Mouse (Mus musculus): ENCODE measurements around the gene Ano10. TPM values are rescaled to one million over a fixed set of nuclear protein-coding genes. Genes with fewer than 3 reads are reported as not detected.

Gene Ano10
- polyA plus RNA-seq, 1 experiment = 80.3 TPM

- Histone ChIP-seq H3K36me3 (ENCODE audit: control insufficient read depth, insufficient read depth, low read length) (no peaks in the 10 kb centered on the region), H3K4me1 (ENCODE audit: control insufficient read depth, insufficient read depth, insufficient read length, low read length) (no peaks in the 10 kb centered on the region; the same call in 1 of the 2 replicates), H3K27ac (ENCODE audit: insufficient read depth, low read depth, low read length) (no peak overlapping the region), H3K27me3 (ENCODE audit: control insufficient read depth, insufficient read depth, low read length) (no peaks in the 10 kb centered on the region), H3K4me3 (ENCODE audit: low read depth, low read length) (no peak overlapping the region)
- TF ChIP-seq POLR2A (IDR thresholded peaks at IDR 0.05; ENCODE audit: low read depth, low read length) = no peak
- TF ChIP-seq CTCF (IDR thresholded peaks at IDR 0.05; ENCODE audit: extremely low read depth, insufficient read length, insufficient replicate concordance, low read depth, low read length) = no peak
Measured at GRCm38 (mm10) chr9:122295396-122295795, 1.2 kb upstream of the Ano10 start.

DNA sequence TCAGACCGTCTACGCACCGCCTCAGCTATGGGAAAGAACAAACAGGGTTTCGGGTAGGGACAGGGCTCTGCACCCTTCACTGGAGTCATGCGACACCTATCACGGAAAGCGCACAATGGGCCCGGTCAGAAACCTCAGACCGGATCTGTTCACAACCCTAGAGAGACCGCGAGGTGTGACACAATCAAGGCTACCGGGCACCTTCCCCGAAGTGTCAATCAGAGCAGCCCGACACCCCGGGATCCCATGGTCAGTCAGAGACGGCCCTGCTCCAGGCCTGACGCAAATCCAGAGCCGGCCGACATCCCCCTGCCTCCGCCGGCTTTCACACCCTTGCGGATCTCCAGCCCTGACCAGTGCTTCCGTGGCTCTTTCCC is 370 bp downstream of the Ano10 start:
- WGBS = under 1% methylated on average over 23 of the region's 23 CpGs
- Histone ChIP-seq H3K4me1 (ENCODE audit: control insufficient read depth, insufficient read depth, insufficient read length, low read length) (no peaks in the 10 kb centered on the region; the same call in 1 of the 2 replicates), H3K27me3 (ENCODE audit: control insufficient read depth, insufficient read depth, low read length) (no peaks in the 10 kb centered on the region), H3K27ac (ENCODE audit: insufficient read depth, low read depth, low read length) (peak overlapping the region; percentile 44), H3K36me3 (ENCODE audit: control insufficient read depth, insufficient read depth, low read length) (no peaks in the 10 kb centered on the region), H3K4me3 (ENCODE audit: low read depth, low read length) (peak overlapping the region; percentile 90)
- TF ChIP-seq CTCF (IDR thresholded peaks at IDR 0.05; ENCODE audit: extremely low read depth, insufficient read length, insufficient replicate concordance, low read depth, low read length) (no peak), POLR2A (IDR thresholded peaks at IDR 0.05; ENCODE audit: low read depth, low read length) (no peak)

DNA sequence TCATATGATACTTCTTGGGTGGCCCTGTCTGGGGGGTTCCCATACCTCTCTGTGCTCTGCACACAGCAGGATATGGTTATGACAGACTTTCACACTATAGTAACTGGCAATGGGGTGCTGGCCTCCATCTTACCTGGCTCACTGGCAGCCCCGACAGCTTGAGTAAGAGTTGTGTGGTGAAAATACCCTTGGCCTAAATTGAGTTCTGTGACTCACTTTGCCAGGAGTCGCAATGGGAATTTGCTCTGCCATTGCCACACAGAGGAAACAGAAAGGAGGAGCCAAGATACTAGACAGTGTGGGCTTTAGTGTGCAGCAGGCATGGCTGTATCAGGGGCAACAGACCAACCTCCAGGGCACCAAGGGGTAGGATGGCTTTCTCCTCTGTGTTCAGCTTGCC is 4.0 kb downstream of the Ano10 start:
- TF ChIP-seq POLR2A (IDR thresholded peaks at IDR 0.05; ENCODE audit: low read depth, low read length) (no peak), CTCF (IDR thresholded peaks at IDR 0.05; ENCODE audit: extremely low read depth, insufficient read length, insufficient replicate concordance, low read depth, low read length) (no peak)
- Histone ChIP-seq H3K27ac (ENCODE audit: insufficient read depth, low read depth, low read length) (no peak overlapping the region), H3K27me3 (ENCODE audit: control insufficient read depth, insufficient read depth, low read length) (no peaks in the 10 kb centered on the region), H3K36me3 (ENCODE audit: control insufficient read depth, insufficient read depth, low read length) (no peaks in the 10 kb centered on the region), H3K4me3 (ENCODE audit: low read depth, low read length) (no peak overlapping the region), H3K4me1 (ENCODE audit: control insufficient read depth, insufficient read depth, insufficient read length, low read length) (peaks cover 15% of the 10 kb centered on the region)
- WGBS = 92% methylated on average over 2 of the region's 2 CpGs

- no peak for TF ChIP-seq POLR2A (IDR thresholded peaks at IDR 0.05; ENCODE audit: low read depth, low read length)
- no peak for TF ChIP-seq CTCF (IDR thresholded peaks at IDR 0.05; ENCODE audit: extremely low read depth, insufficient read length, insufficient replicate concordance, low read depth, low read length)
- H3K27me3 ChIP-seq (ENCODE audit: control insufficient read depth, insufficient read depth, low read length) = no peaks in the 10 kb centered on the region
- H3K27ac ChIP-seq (ENCODE audit: insufficient read depth, low read depth, low read length) = peak overlapping the region; percentile 90
- 22% methylated on average over 3 of the region's 3 CpGs for WGBS
- H3K4me1 ChIP-seq (ENCODE audit: control insufficient read depth, insufficient read depth, insufficient read length, low read length) = peaks cover 18% of the 10 kb centered on the region
- H3K4me3 ChIP-seq (ENCODE audit: low read depth, low read length) = no peak overlapping the region
- H3K36me3 ChIP-seq (ENCODE audit: control insufficient read depth, insufficient read depth, low read length) = no peaks in the 10 kb centered on the region
Measured at GRCm38 (mm10) chr9:122288416-122288815, 5.8 kb downstream of the Ano10 start.

- Histone ChIP-seq H3K27me3 (ENCODE audit: control insufficient read depth, insufficient read depth, low read length) (no peaks in the 10 kb centered on the region), H3K27ac (ENCODE audit: insufficient read depth, low read depth, low read length) (peak overlapping the region; percentile 90), H3K36me3 (ENCODE audit: control insufficient read depth, insufficient read depth, low read length) (no peaks in the 10 kb centered on the region), H3K4me3 (ENCODE audit: low read depth, low read length) (no peak overlapping the region), H3K4me1 (ENCODE audit: control insufficient read depth, insufficient read depth, insufficient read length, low read length) (peaks cover 18% of the 10 kb centered on the region)
- no peak for TF ChIP-seq POLR2A (IDR thresholded peaks at IDR 0.05; ENCODE audit: low read depth, low read length)
- TF ChIP-seq CTCF (IDR thresholded peaks at IDR 0.05; ENCODE audit: extremely low read depth, insufficient read length, insufficient replicate concordance, low read depth, low read length) = no peak
- 86% methylated on average over 3 of the region's 3 CpGs for WGBS
Measured at GRCm38 (mm10) chr9:122287526-122287925, 6.7 kb downstream of the Ano10 start.

GRCm38 (mm10) chr9:122285833-122286310 is 8.4 kb downstream of the Ano10 start:
- WGBS = 24% methylated on average over 4 of the region's 4 CpGs
- Histone ChIP-seq H3K27ac (ENCODE audit: insufficient read depth, low read depth, low read length) (peak overlapping the region; percentile 48), H3K27me3 (ENCODE audit: control insufficient read depth, insufficient read depth, low read length) (no peaks in the 10 kb centered on the region), H3K4me3 (ENCODE audit: low read depth, low read length) (no peak overlapping the region), H3K4me1 (ENCODE audit: control insufficient read depth, insufficient read depth, insufficient read length, low read length) (peaks cover 23% of the 10 kb centered on the region), H3K36me3 (ENCODE audit: control insufficient read depth, insufficient read depth, low read length) (no peaks in the 10 kb centered on the region)
- TF ChIP-seq POLR2A (IDR thresholded peaks at IDR 0.05; ENCODE audit: low read depth, low read length) (no peak), CTCF (IDR thresholded peaks at IDR 0.05; ENCODE audit: extremely low read depth, insufficient read length, insufficient replicate concordance, low read depth, low read length) (no peak)

DNA sequence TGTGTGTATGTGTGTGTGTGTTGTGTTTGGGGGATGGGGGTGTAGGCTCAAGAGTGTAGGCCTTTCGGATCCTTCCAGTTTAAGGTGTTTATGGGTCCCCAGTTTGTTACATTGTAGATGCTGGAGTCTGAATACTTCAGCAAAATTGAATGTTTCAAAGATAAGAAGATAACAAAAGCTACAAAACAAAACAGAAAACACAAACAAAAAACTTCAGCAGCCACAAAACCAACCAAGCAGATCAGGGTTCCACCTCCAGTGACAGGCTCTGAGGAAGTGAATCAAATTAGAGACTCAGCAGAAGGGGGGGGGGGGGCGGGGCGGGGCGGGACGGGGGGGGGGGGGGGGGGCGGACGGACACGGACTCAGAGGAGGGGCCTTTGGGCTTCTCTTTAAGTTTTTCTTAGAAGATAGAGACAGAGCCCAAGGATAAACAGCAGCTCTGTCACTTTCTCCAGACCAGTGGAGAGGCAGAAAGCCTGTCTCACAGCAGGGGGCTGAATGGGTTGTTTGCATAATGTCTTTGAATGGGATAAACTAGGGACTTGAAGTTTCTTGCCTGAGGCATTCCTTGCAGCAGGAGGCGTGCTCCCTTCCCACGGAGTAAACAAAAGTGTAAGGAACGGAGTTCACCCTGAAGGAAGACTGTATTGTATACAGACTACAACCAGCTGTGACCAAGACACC is 8.9 kb downstream of the Ano10 start:
- Histone ChIP-seq H3K4me1 (ENCODE audit: control insufficient read depth, insufficient read depth, insufficient read length, low read length) (peaks cover 28% of the 10 kb centered on the region), H3K36me3 (ENCODE audit: control insufficient read depth, insufficient read depth, low read length) (no peaks in the 10 kb centered on the region), H3K27me3 (ENCODE audit: control insufficient read depth, insufficient read depth, low read length) (no peaks in the 10 kb centered on the region), H3K4me3 (ENCODE audit: low read depth, low read length) (no peak overlapping the region), H3K27ac (ENCODE audit: insufficient read depth, low read depth, low read length) (peak overlapping the region; percentile 48)
- peak; percentile 26; the same call in 1 of the 2 replicates for TF ChIP-seq CTCF (IDR thresholded peaks at IDR 0.05; ENCODE audit: extremely low read depth, insufficient read length, insufficient replicate concordance, low read depth, low read length)
- TF ChIP-seq POLR2A (IDR thresholded peaks at IDR 0.05; ENCODE audit: low read depth, low read length) = no peak
- 25% methylated on average over 4 of the region's 11 CpGs for WGBS

Data from small intestine, adult 2 months (tissue).